Mouse (Mus musculus) midbrain, embryonic 16.5 days (tissue): ENCODE results near the gene Cd63. TPM values are rescaled to one million over a fixed set of nuclear protein-coding genes. Genes with fewer than 3 reads are reported as not detected.

Source experiments
- ATAC-seq: fragments of 200-750 bp; cut with Nextera tagmentation; 2 replicates; pipeline ENCODE4 v1.8.0; 2017; ENCODE audit warnings: moderate TSS enrichment
- H3K27ac ChIP-seq: fragments of 300-500 bp; sonication (generic); 2 replicates; pipeline ENCODE4 v1.5.1; 2014; ENCODE audit warnings: mild to moderate bottlenecking, low read length, mixed read lengths
- H3K27me3 ChIP-seq: fragments of 300-500 bp; sonication (generic); 2 replicates; pipeline ENCODE4 v1.6.1; 2014; ENCODE audit warnings: low read depth, low read length, mixed read lengths; ENCODE audit not compliant: control insufficient read depth, insufficient read depth
- H3K36me3 ChIP-seq: fragments of 300-500 bp; sonication (generic); 2 replicates; pipeline ENCODE4 v1.6.1; 2014; ENCODE audit warnings: mild to moderate bottlenecking, low read length, moderate library complexity, mixed read lengths; ENCODE audit not compliant: control insufficient read depth, insufficient read depth
- H3K4me1 ChIP-seq: fragments of 300-500 bp; sonication (generic); 2 replicates; pipeline ENCODE4 v1.6.1; 2014; ENCODE audit warnings: mild to moderate bottlenecking, low read length, mixed read lengths; ENCODE audit not compliant: control insufficient read depth, insufficient read depth
- H3K4me2 ChIP-seq: fragments of 300-500 bp; sonication (generic); 2 replicates; pipeline ENCODE4 v1.6.1; 2014; ENCODE audit warnings: mild to moderate bottlenecking, low read length, mixed read lengths
- H3K4me3 ChIP-seq: fragments of 300-500 bp; sonication (generic); 2 replicates; pipeline ENCODE4 v1.5.1; 2014; ENCODE audit warnings: low read depth, mild to moderate bottlenecking, low read length, moderate library complexity, mixed read lengths
- H3K9ac ChIP-seq: fragments of 300-500 bp; sonication (generic); 2 replicates; pipeline ENCODE4 v1.6.1; 2014; ENCODE audit warnings: low read depth, low read length, mixed read lengths
- H3K9me3 ChIP-seq: fragments of 300-500 bp; sonication (generic); replicated peaks from 2 replicates; pipeline ENCODE4 v1.6.1; 2014; ENCODE audit warnings: mild to moderate bottlenecking, low read length, mixed read lengths; ENCODE audit not compliant: control insufficient read depth, poor library complexity, severe bottlenecking
- WGBS: fragments of 180-500 bp; shearing (Covaris S2); extraction: QIAGEN DNeasy Blood & Tissue Kit; methylation state at CpG from one replicate; pipeline ENCODE4 v1.1.7; 2014; 5-methylcytosine and 5-hydroxymethylcytosine counted together
- polyA plus RNA-seq: library from polyadenylated mRNA; unstranded; fragments of >200 nt; fragmentation: Nextera tagmentation; extraction: Ambion mirVana; gene quantifications from 2 replicates; pipeline ENCODE4 v1.2.1, GENCODE M21; 2015

Gene Cd63
- polyA plus RNA-seq, 1 experiment from 2014 or later = 195 TPM

DNA sequence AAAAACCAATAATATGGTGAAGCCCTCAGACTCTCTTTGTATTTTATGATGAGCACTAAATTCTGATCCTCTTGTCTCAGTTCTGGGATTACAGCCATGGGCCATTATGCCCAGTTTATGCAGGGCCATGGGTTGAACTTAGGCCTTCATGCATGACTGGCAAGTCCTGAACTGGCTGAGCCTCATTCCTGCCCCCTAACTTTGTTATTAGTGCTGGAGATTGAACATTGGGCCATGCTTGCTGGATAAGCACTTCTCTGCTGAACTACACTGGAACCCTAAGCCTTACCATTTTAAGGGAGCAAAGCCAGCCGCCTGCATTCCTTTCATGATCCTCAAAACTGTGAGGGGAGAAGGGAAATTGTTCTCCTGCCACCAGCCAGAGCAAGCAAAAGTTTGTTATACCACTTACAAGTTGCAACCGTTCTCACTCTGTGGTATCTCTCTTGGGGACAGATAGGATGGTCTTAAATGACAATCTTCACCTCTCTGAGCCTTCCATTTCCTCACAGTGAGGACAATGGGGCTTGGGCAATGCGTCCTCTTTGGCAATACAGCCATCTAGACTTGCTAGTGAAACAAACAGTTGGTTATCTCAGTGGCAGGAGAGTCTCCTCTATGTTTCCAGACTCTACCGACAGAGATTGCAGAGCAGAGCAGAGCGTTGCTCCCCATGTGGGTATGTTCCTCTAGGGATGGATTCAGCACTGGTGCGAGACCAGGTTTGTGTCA is 864 bp upstream of the Cd63 start:
- no peak for ATAC-seq
- Histone ChIP-seq H3K27me3 (peaks cover 11% of the 10 kb centered on the region), H3K4me1 (peaks cover 8% of the 10 kb centered on the region; the same call in 1 of the 2 replicates), H3K4me3 (no peak overlapping the region), H3K36me3 (no peaks in the 10 kb centered on the region), H3K27ac (no peak overlapping the region), H3K9ac (no peak overlapping the region), H3K9me3 (no peaks in the 10 kb centered on the region), H3K4me2 (no peak overlapping the region)
- 86% methylated on average over 6 of the region's 6 CpGs for WGBS

DNA sequence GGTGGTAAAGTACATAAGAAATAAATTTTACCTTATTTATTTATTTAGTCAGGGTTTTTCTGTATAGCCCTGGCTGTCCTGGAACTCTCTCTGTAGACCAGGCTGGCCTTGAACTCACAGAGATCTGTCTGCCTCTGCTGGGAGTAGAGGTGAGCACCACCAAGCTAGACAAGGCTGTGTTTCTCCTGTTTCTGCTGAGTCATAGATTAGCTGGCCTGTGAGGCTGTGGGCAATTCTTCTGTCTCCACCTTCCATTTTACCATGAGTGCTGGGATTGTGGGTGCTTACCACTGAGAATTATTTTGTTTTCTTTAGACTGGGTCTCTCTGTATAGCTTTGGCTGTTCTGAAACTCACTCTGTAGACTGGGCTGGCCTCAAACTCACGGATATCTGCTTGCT is 620 bp downstream of the Cd63 start:
- Histone ChIP-seq H3K9ac (no peak overlapping the region), H3K9me3 (no peaks in the 10 kb centered on the region), H3K36me3 (no peaks in the 10 kb centered on the region), H3K27me3 (peaks cover 5% of the 10 kb centered on the region), H3K27ac (no peak overlapping the region), H3K4me3 (no peak overlapping the region), H3K4me2 (no peak overlapping the region), H3K4me1 (no peaks in the 10 kb centered on the region)
- ATAC-seq = no peak
- WGBS = 86% methylated on average over 1 of the region's 1 CpGs

DNA sequence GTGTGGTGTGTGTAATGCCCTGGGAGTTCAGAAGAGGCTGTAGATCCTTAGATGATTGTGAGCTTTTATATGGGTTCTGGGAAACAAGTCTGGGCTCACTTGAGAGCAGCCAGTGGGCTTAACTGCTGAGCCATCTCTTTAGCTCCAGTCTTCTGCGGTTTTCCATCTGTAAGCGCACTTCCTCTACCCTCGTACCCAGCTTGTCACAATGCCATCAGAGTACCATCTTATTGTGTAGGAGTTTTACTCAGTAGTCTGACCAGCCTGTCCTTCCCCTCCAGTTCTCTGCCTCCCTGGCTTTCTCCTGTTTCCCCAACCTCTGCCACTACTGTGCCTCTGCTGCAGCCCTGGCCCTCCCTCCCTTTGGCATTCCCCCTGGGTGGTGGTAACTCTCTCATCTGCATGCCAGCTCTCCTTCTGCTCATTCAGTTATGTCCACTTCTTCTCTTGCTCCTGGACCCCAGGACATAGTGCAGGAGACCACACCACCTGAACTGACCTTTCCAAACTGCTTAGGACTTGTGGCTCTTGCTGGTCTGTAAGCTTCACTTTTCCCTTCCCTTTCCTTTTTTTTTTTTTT is 1.7 kb downstream of the Cd63 start:
- H3K4me2 ChIP-seq = no peak overlapping the region
- no peak overlapping the region for H3K27ac ChIP-seq
- H3K36me3 ChIP-seq = no peaks in the 10 kb centered on the region
- H3K9ac ChIP-seq = no peak overlapping the region
- no peak overlapping the region for H3K4me3 ChIP-seq
- ATAC-seq = no peak
- WGBS = 70% methylated on average over 3 of the region's 3 CpGs
- H3K4me1 ChIP-seq = no peaks in the 10 kb centered on the region
- H3K27me3 ChIP-seq = no peaks in the 10 kb centered on the region
- H3K9me3 ChIP-seq = no peaks in the 10 kb centered on the region

GRCm38 (mm10) chr10:128904812-128905211 is 4.0 kb downstream of the Cd63 start:
- Histone ChIP-seq H3K9ac (no peak overlapping the region), H3K36me3 (no peaks in the 10 kb centered on the region), H3K27me3 (no peaks in the 10 kb centered on the region; the same call in 1 of the 2 replicates), H3K4me1 (peaks cover 3% of the 10 kb centered on the region; the same call in 1 of the 2 replicates), H3K4me2 (no peak overlapping the region), H3K9me3 (no peaks in the 10 kb centered on the region), H3K4me3 (no peak overlapping the region), H3K27ac (no peak overlapping the region)
- no peak for ATAC-seq
- WGBS = 73% methylated on average over 5 of the region's 5 CpGs

DNA sequence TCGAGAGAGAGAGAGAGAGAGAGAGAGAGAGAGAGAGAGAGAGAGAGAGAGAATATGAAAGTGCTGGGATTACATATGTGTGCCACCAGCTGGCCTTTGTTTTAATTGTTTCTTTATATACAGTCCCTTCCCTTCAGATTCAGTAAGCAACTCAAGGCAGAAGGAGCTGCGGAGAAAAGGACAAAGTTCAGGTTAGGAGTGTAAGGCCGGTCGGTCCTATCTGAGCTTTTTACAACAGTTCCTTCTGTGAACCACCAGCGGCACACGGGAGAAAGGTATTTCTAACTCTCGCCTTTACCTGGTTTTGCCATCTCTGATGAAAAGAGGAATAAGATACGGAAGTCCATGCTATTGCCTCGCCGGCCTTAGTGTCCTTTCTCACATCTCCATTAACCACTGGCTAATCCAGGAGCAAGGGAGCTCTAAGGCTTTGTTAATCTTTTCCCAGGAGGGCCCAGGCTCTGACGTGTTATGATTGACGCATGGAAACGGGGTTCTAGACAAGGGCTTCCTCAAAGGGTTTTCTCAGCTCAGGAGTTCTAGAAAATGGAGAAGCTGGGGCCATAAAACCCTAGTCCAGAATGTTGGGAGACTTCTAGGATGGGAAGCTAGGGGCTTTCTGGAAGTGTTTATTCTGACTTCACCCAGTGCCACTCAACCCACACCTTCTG is 8.1 kb downstream of the Cd63 start:
- H3K4me3 ChIP-seq = peak overlapping the region; percentile 67
- WGBS = 54% methylated on average over 13 of the region's 13 CpGs
- H3K27ac ChIP-seq = no peak overlapping the region
- H3K36me3 ChIP-seq = no peaks in the 10 kb centered on the region
- no peaks in the 10 kb centered on the region; the same call in 1 of the 2 replicates for H3K27me3 ChIP-seq
- H3K4me2 ChIP-seq = peak overlapping the region; percentile 80
- H3K9ac ChIP-seq = peak overlapping the region; percentile 86
- no peaks in the 10 kb centered on the region for H3K9me3 ChIP-seq
- ATAC-seq = no peak
- H3K4me1 ChIP-seq = peaks cover 7% of the 10 kb centered on the region; the same call in 1 of the 2 replicates

- WGBS = 0% methylated on average over 30 of the region's 41 CpGs
- H3K9ac ChIP-seq = peak overlapping the region; percentile 86
- H3K27ac ChIP-seq = peak overlapping the region; percentile 74
- no peaks in the 10 kb centered on the region for H3K36me3 ChIP-seq
- peak; percentile 59 for ATAC-seq
- peaks cover 7% of the 10 kb centered on the region; the same call in 1 of the 2 replicates for H3K4me1 ChIP-seq
- H3K27me3 ChIP-seq = no peaks in the 10 kb centered on the region; the same call in 1 of the 2 replicates
- peak overlapping the region; percentile 80 for H3K4me2 ChIP-seq
- H3K4me3 ChIP-seq = peak overlapping the region; percentile 67
- no peaks in the 10 kb centered on the region for H3K9me3 ChIP-seq
Measured at GRCm38 (mm10) chr10:128909567-128910028, 8.8 kb downstream of the Cd63 start.

GRCm38 (mm10) chr10:128910066-128910841 is 9.5 kb downstream of the Cd63 start:
- H3K4me3 ChIP-seq = peak overlapping the region; percentile 67
- H3K4me2 ChIP-seq = peak overlapping the region; percentile 80
- H3K27ac ChIP-seq = peak overlapping the region; percentile 74
- H3K9me3 ChIP-seq = no peaks in the 10 kb centered on the region
- H3K4me1 ChIP-seq = peaks cover 7% of the 10 kb centered on the region; the same call in 1 of the 2 replicates
- 1% methylated on average over 48 of the region's 66 CpGs for WGBS
- H3K36me3 ChIP-seq = no peaks in the 10 kb centered on the region
- ATAC-seq = peak; percentile 50
- peak overlapping the region; percentile 86 for H3K9ac ChIP-seq
- no peaks in the 10 kb centered on the region; the same call in 1 of the 2 replicates for H3K27me3 ChIP-seq

DNA sequence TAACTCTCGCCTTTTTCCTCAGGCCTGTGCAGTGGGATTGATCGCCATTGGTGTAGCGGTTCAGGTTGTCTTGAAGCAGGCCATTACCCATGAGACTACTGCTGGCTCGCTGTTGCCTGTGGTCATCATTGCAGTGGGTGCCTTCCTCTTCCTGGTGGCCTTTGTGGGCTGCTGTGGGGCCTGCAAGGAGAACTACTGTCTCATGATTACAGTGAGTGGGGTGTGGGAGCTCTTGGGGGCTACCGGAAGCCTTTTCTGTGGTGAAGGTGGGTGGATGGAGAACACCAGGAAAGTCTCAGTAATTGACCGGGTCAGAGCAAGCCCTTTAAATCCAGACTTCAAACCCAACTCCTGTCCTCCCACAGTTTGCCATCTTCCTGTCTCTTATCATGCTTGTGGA is 10.6 kb downstream of the Cd63 start:
- Histone ChIP-seq H3K4me1 (peaks cover 7% of the 10 kb centered on the region; the same call in 1 of the 2 replicates), H3K36me3 (no peaks in the 10 kb centered on the region), H3K9me3 (no peaks in the 10 kb centered on the region), H3K27me3 (no peaks in the 10 kb centered on the region; the same call in 1 of the 2 replicates), H3K27ac (no peak overlapping the region), H3K9ac (no peak overlapping the region), H3K4me2 (peak overlapping the region; percentile 80; the same call in 1 of the 2 replicates), H3K4me3 (no peak overlapping the region)
- WGBS = 97% methylated on average over 6 of the region's 6 CpGs
- no peak for ATAC-seq
